Mouse (Mus musculus): ENCODE measurements around the gene Cks1brt.

GRCm38 (mm10) chr8:85132335-85132734 is 19.4 kb upstream of the Cks1brt start:
- no peak for TF ChIP-seq CTCF (conservative IDR thresholded peaks at IDR 0.05; ENCODE audit: low read length)
- no peak for TF ChIP-seq POU5F1 (IDR thresholded peaks at IDR 0.05; ENCODE audit: borderline replicate concordance, low read length)
- TF ChIP-seq NANOG (IDR thresholded peaks at IDR 0.05; ENCODE audit: borderline replicate concordance, low read length), result no peak

All from E14TG2a.4 (cell line).